Mouse (Mus musculus) cerebellum, adult 9-11 months (tissue): ENCODE data around the gene Ikbke.

Source experiments
- DNase-seq: peaks from one replicate; pipeline ENCODE4 v3.0.0; 2022

The Ikbke gene

DNA sequence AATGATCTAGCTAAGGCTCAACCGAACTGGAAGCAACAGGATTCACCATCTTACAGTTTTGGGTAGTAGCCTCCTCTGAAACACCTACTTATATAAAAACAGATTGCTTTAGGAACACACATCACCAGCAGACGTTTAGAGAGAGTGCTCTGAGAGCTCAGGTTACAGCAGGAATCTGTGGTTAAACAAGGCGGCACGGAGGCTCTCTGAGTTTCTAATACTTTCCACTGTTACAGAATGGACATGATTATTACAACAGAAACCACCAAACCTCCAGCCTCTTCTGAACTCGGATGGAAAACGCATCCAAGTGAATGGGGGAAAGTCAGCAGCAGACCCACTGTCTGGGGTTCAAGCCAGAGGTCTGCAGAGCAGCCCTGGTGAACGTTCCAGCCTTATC, 43.3 kb downstream of the Ikbke start:
- DNase-seq: no peak

DNA sequence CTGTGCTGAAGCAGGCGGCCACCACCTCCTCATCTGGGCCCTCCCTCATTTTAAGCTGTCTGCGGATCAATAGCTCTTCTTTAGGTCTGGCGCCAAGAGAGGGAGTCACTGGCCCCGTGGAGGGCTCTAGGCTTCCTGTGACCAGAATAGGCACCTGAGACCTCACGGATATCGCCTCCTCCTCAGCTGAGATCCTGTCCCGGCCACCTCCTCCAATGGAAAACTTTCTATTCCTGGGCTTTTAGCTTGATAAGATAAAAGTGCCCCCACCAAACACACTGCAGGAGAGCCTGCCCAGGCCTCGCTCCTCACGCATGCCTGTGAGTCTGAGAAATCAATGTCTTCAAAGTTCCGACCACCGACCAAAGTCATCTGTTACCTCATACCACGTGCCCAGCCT, 45.9 kb downstream of the Ikbke start:
- no peak for DNase-seq

DNA sequence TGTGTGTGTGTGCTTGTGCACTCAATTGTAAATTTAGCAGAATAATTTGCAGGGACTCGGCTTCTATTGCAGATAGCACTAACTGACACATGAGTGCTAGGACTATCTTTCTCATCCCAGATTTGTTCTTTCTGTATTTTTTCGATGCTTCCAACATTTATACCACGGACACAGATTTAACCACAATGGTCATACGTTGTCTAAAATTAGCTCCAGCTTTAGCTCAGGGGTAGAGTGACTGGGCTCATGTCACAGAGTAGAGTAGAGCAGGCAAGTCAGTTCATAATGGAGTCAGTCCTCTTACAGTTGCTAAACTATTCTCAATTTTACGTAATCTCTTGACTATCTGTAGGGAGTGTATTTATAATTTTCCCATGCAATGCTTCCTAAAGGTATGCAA, 50.7 kb downstream of the Ikbke start:
- DNase-seq: no peak

DNA sequence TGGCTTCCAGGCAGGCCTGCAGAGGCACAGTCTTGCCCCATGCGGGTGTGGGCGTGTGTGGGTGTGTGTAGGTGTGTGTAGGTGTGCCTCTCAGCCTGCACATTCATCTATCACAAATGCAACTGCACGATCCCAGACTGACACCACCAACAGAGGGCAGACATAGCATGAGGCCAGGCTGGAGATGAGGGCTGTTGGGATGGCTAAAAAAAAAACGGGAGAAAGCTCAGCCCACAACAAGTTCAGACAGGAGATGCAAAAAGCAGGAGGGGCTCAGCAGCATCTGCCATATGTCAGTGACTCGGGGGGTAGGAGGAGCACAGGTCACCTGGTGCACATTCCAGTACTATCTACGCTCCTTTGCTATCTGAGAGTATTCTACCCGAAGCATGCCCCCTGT, 51.2 kb downstream of the Ikbke start:
- DNase-seq: no peak

DNA sequence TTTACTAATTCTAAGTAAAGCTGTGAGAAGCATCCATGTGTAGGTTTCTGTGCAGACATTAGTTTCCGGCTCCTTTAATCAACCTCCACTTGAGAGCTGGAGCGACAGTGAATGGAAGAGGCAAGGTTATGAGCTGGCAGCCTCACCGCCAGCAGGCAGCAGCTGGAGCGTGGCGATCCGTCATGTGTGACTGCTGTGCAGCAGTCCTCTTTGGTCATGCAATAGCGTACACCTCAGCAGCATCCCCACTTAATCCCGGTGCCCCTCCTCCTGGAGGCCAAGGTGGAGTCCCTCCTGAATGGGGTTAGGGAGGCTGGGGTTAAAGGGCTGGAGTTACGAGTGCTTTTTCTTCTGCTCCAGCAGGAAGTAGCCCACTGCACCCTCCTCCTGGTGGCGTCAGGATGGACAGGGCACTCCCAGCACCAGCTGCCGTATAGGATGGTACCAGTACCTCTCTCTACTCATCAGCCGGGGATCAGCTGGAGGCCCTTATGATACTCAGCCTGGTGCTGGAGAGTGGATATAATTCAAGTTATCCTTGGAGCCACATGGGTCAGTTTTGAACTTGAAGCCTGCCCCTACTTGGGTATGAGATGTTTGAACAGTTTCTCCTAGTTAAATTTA, 54.4 kb downstream of the Ikbke start:
- no peak for DNase-seq

DNA sequence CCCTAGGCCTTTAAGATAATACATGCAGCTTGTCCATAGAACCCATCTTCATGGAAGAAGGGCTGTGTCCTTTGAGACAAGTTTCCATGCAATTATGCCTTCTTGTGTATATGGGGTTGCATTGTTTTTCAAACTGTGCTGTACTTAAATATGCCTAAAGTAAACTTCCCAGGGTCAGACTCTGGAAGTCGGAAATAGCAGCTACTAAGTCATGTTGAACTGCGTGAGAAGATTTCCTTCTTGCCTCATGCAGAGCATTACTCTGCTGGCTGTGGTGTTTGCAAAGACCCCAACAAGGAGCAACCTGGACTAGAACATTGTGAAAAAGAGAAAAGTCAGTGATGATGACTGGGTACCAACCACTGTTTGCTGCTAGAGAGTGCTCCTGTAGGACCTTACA, 56.1 kb downstream of the Ikbke start:
- DNase-seq: no peak

DNA sequence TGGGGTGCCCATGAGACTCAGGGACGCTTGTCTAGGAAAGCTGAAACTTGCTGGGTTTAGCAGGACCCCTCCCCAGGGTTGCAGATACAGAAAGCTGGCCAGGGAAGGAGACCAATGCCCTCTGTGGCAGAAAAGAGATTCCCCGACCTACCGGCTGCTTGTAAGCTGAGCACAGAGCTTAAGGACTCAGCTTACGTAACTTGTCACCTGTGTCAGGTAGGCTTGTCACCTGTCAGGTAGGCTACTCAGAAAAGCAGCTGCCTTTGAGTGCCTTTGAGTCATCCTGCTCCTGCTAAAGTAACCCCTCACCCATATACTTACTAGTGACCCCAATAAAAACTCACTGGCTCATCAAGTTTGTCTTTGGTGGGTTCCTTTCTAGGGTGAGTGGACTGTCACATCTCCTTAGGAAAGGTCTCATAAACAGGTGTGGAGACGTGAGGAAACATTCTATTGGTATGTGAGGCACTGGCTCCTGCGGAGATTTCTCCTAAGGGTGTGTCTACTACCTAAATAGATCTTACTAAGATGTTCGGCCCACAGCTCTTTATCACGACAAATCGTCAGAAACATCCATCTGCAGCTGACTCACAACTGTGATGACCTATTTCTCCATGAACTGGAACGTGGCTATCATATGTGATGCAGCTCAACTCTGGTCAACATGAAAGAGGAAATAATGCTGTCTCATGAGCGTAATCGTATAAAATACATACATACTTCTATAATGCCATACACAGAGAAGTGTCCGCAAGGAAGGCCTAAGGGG, 57.4 kb downstream of the Ikbke start:
- no peak for DNase-seq

DNA sequence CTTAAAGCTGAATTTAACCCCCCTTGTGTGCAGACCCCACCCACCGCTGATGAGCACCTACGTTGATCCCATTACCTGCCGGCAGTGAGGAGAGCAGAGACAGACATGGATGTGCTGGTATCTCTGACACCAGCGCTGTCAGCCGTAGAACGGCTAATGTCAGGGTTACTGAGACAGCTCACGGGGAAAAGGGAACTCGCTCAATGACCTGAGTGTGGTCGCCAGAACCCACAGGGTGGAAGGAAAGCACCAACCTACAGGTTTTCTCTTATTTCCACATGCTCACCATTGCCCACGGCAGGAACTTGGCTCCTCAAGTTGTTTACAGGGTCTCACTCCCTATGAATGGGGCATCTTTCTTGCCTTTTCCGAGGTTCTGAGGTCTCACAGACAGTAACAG, 60.5 kb downstream of the Ikbke start:
- DNase-seq: no peak

DNA sequence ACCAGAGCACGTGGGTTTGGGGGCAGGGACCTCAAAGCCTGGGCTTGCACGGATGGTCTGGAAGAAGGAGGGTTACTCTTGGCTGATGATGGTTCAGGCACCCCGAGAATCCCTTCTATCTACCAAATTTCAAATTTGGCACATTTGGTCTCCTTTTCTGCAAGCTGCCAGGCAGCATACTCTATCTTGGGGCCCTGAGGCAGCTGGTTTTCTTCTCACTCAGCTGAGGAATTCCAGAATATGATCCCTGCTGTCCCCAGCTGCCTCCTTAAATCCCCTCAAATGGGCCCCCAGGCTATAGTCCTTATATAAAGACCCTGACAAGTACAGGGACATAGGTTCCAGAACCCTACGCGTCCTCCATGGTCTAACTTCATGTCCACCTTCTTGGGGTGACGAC, 66.0 kb downstream of the Ikbke start:
- DNase-seq: no peak

DNA sequence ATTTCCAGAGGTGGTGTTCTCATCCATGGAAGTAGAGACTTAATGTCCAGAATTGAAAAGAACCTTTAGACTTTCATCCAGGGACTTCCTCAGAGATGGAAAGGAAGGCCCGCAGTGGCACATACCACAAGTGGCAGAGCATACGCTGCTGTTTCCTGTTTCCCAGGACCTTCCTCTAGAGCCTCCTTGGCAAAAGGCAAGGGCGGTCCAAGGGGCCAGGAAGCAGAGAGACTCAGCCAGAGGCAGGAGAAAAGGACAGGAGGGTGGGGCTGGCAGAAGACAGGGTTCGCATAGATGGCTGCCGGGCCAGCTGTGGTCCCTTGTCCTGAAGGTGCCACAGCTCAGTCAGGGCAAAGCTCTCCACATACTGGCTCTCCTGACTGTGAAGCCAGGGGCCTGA, 66.5 kb downstream of the Ikbke start:
- no peak for DNase-seq

DNA sequence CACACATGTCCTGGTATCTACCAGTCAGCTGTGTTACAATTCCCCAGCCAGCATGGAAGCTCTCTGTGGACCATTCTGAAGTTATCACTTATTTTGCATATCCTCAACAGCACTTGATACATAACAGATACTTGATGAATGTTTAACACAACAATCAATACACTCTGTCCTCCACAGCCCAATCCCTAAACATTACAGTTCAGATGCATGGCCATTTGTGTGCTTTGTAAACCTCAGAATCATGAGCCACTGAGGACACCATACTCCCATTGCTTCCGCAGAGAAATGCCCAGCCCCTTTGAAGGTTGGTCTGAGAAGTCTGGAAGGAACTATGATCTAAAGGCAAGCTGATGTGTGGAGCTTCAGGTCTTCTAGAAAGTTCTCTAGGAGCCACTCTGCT, 67.8 kb downstream of the Ikbke start:
- no peak for DNase-seq

DNA sequence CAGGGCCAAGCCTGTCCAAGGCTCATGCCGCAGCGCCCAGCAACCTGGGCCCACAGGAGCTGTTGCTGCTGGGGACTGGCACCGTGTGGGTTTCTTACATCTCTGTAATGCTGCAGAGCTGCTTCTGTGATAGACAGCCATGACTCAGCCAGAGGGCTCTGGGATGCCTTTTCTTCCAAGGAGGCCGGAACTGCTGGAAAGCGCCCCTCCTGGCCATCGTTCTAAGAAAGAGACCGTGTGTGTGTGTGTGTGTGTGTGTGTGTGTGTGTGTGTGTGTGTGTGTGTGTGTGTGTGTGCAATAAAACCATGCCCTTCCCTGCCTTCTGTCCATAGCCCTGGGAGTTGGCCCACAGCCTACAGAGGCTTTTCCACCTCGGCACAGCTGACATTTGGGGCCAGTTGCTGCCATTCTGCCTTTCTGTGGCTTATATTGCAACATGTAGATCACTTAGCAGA, 69.4 kb downstream of the Ikbke start:
- peak; percentile 57 for DNase-seq

DNA sequence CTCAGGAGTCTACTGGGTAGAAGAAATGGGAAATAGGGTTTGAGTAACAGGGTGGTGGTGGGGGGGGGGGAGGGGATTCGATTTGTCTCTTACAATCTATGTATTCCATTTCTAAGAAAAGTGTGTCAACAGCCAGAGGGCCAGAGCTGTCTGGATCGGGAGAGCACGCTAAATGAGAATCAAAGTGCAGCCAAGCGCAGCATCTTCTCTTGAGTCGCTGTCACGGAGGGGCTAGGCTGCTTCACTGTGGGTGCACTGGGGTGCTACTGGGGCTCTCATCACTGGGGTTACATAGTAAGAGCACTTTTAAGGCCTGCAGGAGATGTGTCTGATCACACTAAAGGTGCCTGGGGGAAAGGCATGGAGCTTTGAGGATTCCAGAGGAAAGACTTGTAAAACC, 70.6 kb downstream of the Ikbke start:
- no peak for DNase-seq

DNA sequence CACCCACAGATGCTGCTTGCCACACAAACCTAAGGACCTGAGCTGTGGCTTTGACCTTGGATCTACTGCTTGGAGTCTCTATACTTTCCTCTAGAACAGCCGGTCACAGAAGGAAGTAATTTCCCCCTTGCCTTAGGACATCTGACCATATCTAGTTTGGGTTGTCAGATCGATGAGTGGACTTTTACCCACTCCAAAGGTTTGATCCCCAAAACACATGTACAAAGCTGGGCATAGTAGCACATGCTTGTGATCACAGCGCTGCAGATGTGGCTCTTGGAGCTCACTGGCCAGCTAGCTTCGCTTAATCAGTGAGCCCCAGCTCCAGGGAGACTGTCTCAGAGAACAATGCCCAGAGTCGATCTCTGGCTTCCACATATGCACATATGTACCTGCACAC, 71.3 kb downstream of the Ikbke start:
- DNase-seq: no peak

DNA sequence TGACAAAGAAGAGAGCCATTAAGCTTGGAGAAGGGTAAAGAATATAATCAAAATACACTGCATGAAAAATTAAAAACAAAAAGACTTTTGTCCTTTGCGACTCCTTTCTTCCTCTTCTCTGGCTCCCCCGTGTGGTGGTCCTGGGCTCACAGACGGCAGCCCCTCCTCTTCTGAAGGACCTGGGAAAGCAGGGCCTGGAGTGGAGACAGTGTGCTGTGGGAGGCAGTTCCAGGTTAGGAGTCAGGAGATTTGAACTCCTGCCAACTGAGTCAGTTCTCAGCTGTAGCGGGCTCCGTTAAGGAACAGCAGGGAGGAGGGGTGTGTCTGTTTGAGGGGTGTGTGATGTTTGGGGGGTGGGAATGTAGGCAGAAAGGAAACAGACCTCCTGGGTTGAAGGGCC, 71.9 kb downstream of the Ikbke start:
- DNase-seq: peak; percentile 25

DNA sequence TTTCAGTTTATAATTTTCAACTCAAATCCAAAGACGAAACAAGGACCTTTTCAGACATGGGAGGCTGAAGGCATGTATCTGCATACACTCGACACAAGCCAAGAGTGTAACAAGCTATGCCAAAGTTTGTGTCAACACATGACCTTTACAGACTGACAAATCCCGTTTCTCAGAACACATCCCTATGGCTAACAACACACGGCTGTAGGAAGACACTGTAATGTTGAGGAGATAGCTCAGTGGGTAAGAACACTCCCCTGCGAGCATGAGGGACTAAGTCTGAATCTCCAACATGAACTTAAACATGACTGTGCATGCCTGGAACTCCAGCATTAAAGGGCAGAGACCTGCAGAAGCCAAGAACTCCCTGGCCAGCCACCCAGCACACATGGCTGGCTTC, 73.1 kb downstream of the Ikbke start:
- DNase-seq: no peak

DNA sequence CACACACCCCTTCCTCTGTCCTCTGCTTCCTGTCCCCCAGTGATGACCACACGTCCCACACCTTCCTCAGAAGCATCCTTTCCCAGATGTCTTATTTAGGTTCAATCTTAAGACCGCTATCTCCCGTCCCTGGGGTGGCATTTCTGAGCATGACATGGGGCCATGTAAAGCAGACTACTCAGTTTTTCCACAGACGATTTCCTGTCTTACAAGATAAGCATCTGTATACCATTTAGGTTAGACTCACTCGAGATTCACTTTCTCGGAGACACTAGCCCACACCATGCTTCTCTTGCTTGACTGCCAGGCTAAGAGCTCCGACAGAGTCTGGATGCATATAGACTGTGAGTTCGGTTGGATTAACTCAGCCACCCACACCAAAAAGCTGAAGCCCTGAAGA, 74.9 kb downstream of the Ikbke start:
- DNase-seq: no peak
